Mouse (Mus musculus) lung, embryonic 14.5 days (tissue): ENCODE measurements around the gene Muc20. TPM values are rescaled to one million over a fixed set of nuclear protein-coding genes. Genes with fewer than 3 reads are reported as not detected.

ENCODE experiments used
- ATAC-seq: fragments of 200-750 bp; cut with Nextera tagmentation; 2 replicates; pipeline ENCODE4 v1.8.0; 2017; ENCODE audit warnings: mild to moderate bottlenecking, moderate TSS enrichment, moderate library complexity; ENCODE audit not compliant: insufficient read depth
- DNase-seq: peaks from one replicate; pipeline ENCODE4 v3.0.0-alpha.2; 2015
- H3K27ac ChIP-seq: fragments of 300-500 bp; sonication (generic); 2 replicates; pipeline ENCODE4 v1.5.1; 2014; ENCODE audit warnings: low read depth, mild to moderate bottlenecking, moderate library complexity
- H3K27me3 ChIP-seq: fragments of 300-500 bp; sonication (generic); 2 replicates; pipeline ENCODE4 v1.6.1; 2014; ENCODE audit warnings: low read length, control low read depth; ENCODE audit not compliant: insufficient read depth
- H3K36me3 ChIP-seq: fragments of 300-500 bp; sonication (generic); 2 replicates; pipeline ENCODE4 v1.6.1; 2014; ENCODE audit warnings: control low read depth; ENCODE audit not compliant: insufficient read depth
- H3K4me1 ChIP-seq: fragments of 300-500 bp; sonication (generic); 2 replicates; pipeline ENCODE4 v1.6.1; 2014; ENCODE audit warnings: antibody characterized with exemption, control low read depth; ENCODE audit not compliant: insufficient read depth
- H3K4me2 ChIP-seq: fragments of 300-500 bp; sonication (generic); 2 replicates; pipeline ENCODE4 v1.6.1; 2014; ENCODE audit warnings: mild to moderate bottlenecking
- H3K4me3 ChIP-seq: fragments of 300-500 bp; sonication (generic); 2 replicates; pipeline ENCODE4 v1.5.1; 2014; ENCODE audit warnings: low read depth, low read length
- H3K9ac ChIP-seq: fragments of 300-500 bp; sonication (generic); 2 replicates; pipeline ENCODE4 v1.6.1; 2014
- H3K9me3 ChIP-seq: fragments of 300-500 bp; sonication (generic); 2 replicates; pipeline ENCODE4 v1.6.1; 2016; ENCODE audit warnings: low read depth, low read length, control low read depth
- CTCF ChIP-seq: IDR thresholded peaks from 2 replicates; pipeline ENCODE4 v1.5.1; 2016; ENCODE audit warnings: antibody characterized with exemption, low read depth
- WGBS: fragments of 180-500 bp; shearing (Covaris S2); extraction: QIAGEN DNeasy Blood & Tissue Kit; methylation state at CpG from one replicate; pipeline ENCODE4 v1.1.7; 2014; 5-methylcytosine and 5-hydroxymethylcytosine counted together
- polyA plus RNA-seq: library from polyadenylated mRNA; unstranded; fragments of >200 nt; fragmentation: Nextera tagmentation; extraction: Ambion mirVana; gene quantifications from 2 replicates; pipeline ENCODE4 v1.2.1, GENCODE M21; 2014

The Muc20 gene
- polyA plus RNA-seq, 1 experiment from 2014 or later: not detected

- WGBS: 39% methylated on average over 6 of the region's 6 CpGs
- Histone ChIP-seq H3K27ac (peak overlapping the region; percentile 47; the same call in 1 of the 2 replicates), H3K36me3 (peaks cover 38% of the 10 kb centered on the region), H3K9me3 (no peaks in the 10 kb centered on the region), H3K27me3 (no peaks in the 10 kb centered on the region), H3K4me2 (no peak overlapping the region), H3K4me3 (no peak overlapping the region), H3K9ac (no peak overlapping the region), H3K4me1 (no peaks in the 10 kb centered on the region)
- DNase-seq (no peak), ATAC-seq (no peak; the same call in 1 of the 2 replicates)
- TF ChIP-seq CTCF: no peak
Observed at GRCm38 (mm10) chr16:32822450-32822827, 25.2 kb upstream of the Muc20 start.

- H3K27me3 ChIP-seq: no peaks in the 10 kb centered on the region
- no peak overlapping the region for H3K9ac ChIP-seq
- peaks cover 35% of the 10 kb centered on the region for H3K36me3 ChIP-seq
- H3K4me2 ChIP-seq: no peak overlapping the region
- ATAC-seq (peak; percentile 54; the same call in 1 of the 2 replicates), DNase-seq (peak; percentile 44)
- H3K27ac ChIP-seq: peak overlapping the region; percentile 47; the same call in 1 of the 2 replicates
- H3K4me3 ChIP-seq: no peak overlapping the region
- WGBS: 26% methylated on average over 10 of the region's 10 CpGs
- no peak for TF ChIP-seq CTCF
- H3K4me1 ChIP-seq: no peaks in the 10 kb centered on the region
- H3K9me3 ChIP-seq: no peaks in the 10 kb centered on the region
Observed at GRCm38 (mm10) chr16:32821772-32822449, 24.7 kb upstream of the Muc20 start.

GRCm38 (mm10) chr16:32818441-32818840 lies 21.2 kb upstream of the Muc20 start:
- Histone ChIP-seq H3K9me3 (no peaks in the 10 kb centered on the region), H3K4me3 (no peak overlapping the region), H3K36me3 (peaks cover 6% of the 10 kb centered on the region; the same call in 1 of the 2 replicates), H3K27ac (no peak overlapping the region), H3K27me3 (no peaks in the 10 kb centered on the region), H3K9ac (no peak overlapping the region), H3K4me2 (no peak overlapping the region), H3K4me1 (peaks cover 6% of the 10 kb centered on the region; the same call in 1 of the 2 replicates)
- DNase-seq (no peak), ATAC-seq (no peak)
- 75% methylated on average over 5 of the region's 5 CpGs for WGBS
- TF ChIP-seq CTCF: no peak

GRCm38 (mm10) chr16:32818036-32818435 lies 20.8 kb upstream of the Muc20 start:
- H3K4me2 ChIP-seq: no peak overlapping the region
- ATAC-seq (no peak), DNase-seq (no peak)
- H3K4me1 ChIP-seq: peaks cover 6% of the 10 kb centered on the region; the same call in 1 of the 2 replicates
- H3K4me3 ChIP-seq: no peak overlapping the region
- H3K9ac ChIP-seq: no peak overlapping the region
- H3K36me3 ChIP-seq: peaks cover 4% of the 10 kb centered on the region; the same call in 1 of the 2 replicates
- no peaks in the 10 kb centered on the region for H3K27me3 ChIP-seq
- 77% methylated on average over 4 of the region's 4 CpGs for WGBS
- no peaks in the 10 kb centered on the region for H3K9me3 ChIP-seq
- no peak overlapping the region for H3K27ac ChIP-seq
- no peak for TF ChIP-seq CTCF

- Histone ChIP-seq H3K27ac (peak overlapping the region; percentile 66; the same call in 1 of the 2 replicates), H3K4me2 (peak overlapping the region; percentile 61), H3K36me3 (no peaks in the 10 kb centered on the region), H3K9ac (peak overlapping the region; percentile 27; the same call in 1 of the 2 replicates), H3K9me3 (no peaks in the 10 kb centered on the region), H3K4me3 (peak overlapping the region; percentile 23), H3K27me3 (no peaks in the 10 kb centered on the region), H3K4me1 (peaks cover 6% of the 10 kb centered on the region; the same call in 1 of the 2 replicates)
- ATAC-seq (no peak), DNase-seq (peak; percentile 29)
- TF ChIP-seq CTCF: no peak
- WGBS: 6% methylated on average over 6 of the region's 6 CpGs
Observed at GRCm38 (mm10) chr16:32815160-32815605, 17.9 kb upstream of the Muc20 start.

GRCm38 (mm10) chr16:32814539-32814938 lies 17.3 kb upstream of the Muc20 start:
- peaks cover 6% of the 10 kb centered on the region; the same call in 1 of the 2 replicates for H3K4me1 ChIP-seq
- ATAC-seq (0 out of 2 replicates have a peak, but pooled peaks have one; percentile 11), DNase-seq (peak; percentile 63)
- peak overlapping the region; percentile 23 for H3K4me3 ChIP-seq
- H3K9ac ChIP-seq: peak overlapping the region; percentile 27
- no peaks in the 10 kb centered on the region for H3K36me3 ChIP-seq
- H3K9me3 ChIP-seq: no peaks in the 10 kb centered on the region
- no peak for TF ChIP-seq CTCF
- H3K4me2 ChIP-seq: peak overlapping the region; percentile 61
- 16% methylated on average over 14 of the region's 14 CpGs for WGBS
- H3K27me3 ChIP-seq: no peaks in the 10 kb centered on the region
- peak overlapping the region; percentile 66; the same call in 1 of the 2 replicates for H3K27ac ChIP-seq

GRCm38 (mm10) chr16:32813771-32814170 lies 16.5 kb upstream of the Muc20 start:
- WGBS: 70% methylated on average over 3 of the region's 3 CpGs
- Histone ChIP-seq H3K9me3 (no peaks in the 10 kb centered on the region), H3K9ac (no peak overlapping the region), H3K4me3 (no peak overlapping the region), H3K4me1 (peaks cover 6% of the 10 kb centered on the region; the same call in 1 of the 2 replicates), H3K36me3 (no peaks in the 10 kb centered on the region), H3K4me2 (no peak overlapping the region), H3K27ac (no peak overlapping the region), H3K27me3 (no peaks in the 10 kb centered on the region)
- TF ChIP-seq CTCF: no peak
- ATAC-seq (no peak), DNase-seq (no peak)
